Mouse (Mus musculus) myocyte (in vitro differentiated cells): Measurements from ENCODE around the gene Exoc7.

Experiments used
- MAX ChIP-seq: IDR thresholded peaks from one replicate; pipeline ENCODE4 v1.6.1; 2011; ENCODE audit warnings: low read depth, mild to moderate bottlenecking, control low read depth
- POLR2AphosphoS2 ChIP-seq: IDR thresholded peaks from one replicate; pipeline ENCODE4 v1.6.1; 2011; ENCODE audit warnings: low read depth, control low read depth; ENCODE audit not compliant: insufficient read length
- USF1 ChIP-seq: IDR thresholded peaks from one replicate; pipeline ENCODE4 v1.6.1; 2011; ENCODE audit warnings: low read depth, mild to moderate bottlenecking, control low read depth, moderate library complexity

DNA sequence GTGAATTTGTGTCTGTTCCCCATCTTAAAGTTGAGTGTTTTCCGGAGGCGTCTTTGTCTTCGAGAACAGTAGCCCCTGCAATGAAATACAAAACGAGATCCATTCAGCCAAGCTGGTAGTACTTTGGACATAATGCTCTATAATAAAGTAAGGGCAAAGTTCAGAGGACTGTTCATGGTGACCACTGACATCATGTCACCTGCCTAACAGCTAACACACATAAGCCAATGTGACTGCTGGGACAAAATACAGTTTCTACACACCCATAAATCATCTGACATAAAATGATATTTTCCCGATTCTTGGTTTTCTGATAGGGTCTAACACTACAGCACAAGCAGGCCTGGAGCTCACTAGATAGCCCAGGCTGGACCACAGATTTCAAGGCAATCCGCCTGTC lies 38.7 kb downstream of the Exoc7 start:
- TF ChIP-seq POLR2AphosphoS2 (no peak), USF1 (no peak), MAX (no peak)
